Mouse (Mus musculus): ENCODE measurements around the gene Spag7. TPM values are rescaled to one million over a fixed set of nuclear protein-coding genes. Genes with fewer than 3 reads are reported as not detected.

Spag7 gene
- total RNA-seq (2021), result 100 to 1,000 TPM; 131 to 133 TPM
- long read RNA-seq, experiment 1, transcript Spag7-201 (7 exons, 1,159 nt), result major isoform, 96 of 104 reads
- long read RNA-seq, experiment 1, partial matches to known transcripts, result 0 of 104 reads
- long read RNA-seq, experiment 1, other reads (novel, unspliced or antisense), result 8 of 104 reads
- long read RNA-seq, experiment 2, transcript Spag7-201 (7 exons, 1,159 nt), result major isoform, 96 of 99 reads
- long read RNA-seq, experiment 2, partial matches to known transcripts, result 1 of 99 reads
- long read RNA-seq, experiment 2, other reads (novel, unspliced or antisense), result 2 of 99 reads

- peak; percentile 89 for DNase-seq
Measured at GRCm38 (mm10) chr11:70668771-70669505, at the start of gene Spag7. Spag7 (minus strand) TSS chr11:70669416.

GRCm38 (mm10) chr11:70718481-70718880 lies 49.3 kb upstream of the Spag7 start:
- no peak for DNase-seq

GRCm38 (mm10) chr11:70715832-70716231 lies 46.6 kb upstream of the Spag7 start:
- no peak for DNase-seq

- no peak for DNase-seq
Measured at GRCm38 (mm10) chr11:70713222-70713621, 44.0 kb upstream of the Spag7 start.

DNA sequence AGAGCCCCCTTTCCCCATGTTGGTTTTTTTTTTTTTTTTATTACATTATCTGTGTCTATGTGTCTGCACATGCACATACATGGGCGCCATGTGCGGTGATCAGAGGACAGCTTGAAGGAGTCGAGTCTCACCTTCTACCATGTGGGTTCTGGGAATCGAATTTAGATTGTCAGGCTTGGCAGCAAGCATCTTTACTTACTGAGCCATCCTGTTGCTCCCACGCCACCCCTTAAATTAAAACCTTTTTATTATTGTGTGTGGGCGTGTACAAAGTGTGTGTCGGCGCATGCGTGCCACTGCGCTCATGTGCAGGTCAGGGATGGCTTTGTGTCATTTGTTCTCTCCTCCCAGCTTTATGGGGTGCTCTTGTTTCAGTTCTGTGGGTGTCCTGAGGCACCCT lies 41.8 kb upstream of the Spag7 start:
- DNase-seq, result no peak

DNA sequence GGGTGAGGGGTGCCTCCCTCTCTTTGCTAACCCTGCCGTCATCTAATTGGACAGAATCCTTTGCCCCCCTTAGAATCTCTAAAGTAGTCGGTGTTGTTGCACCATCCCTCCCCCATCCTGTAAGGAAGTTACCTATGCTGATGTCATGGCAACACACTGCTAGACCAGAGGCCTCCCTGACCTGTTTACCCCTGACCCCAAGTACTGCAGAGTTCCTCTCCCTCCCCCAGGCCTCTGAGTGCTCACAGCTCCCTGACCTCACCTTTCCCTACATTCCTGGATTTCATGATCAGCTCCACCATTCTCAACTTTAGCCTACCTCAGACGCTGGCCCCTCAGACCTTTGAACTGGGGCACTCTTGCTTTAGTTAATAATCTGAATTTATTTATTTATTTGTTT lies 36.9 kb upstream of the Spag7 start:
- DNase-seq, result no peak

DNA sequence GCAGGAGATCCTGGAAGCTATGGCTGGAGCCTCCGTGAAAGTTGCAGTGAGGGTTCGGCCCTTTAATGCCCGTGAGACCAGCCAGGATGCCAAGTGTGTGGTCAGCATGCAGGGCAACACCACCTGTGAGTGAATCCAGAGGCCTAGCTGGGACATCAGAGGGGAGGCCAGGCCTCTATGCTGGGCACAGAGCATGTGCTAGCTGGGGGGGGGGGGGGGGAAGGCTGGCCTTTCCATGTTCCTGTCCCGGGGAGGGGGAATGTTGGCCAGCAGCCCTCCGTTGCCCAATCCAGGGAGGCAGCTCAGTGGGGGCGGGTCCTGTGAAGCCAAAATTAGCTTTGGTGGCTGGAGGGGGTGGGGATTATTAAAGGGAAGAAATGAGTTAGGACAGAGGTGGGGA lies 33.6 kb upstream of the Spag7 start:
- peak; percentile 41 for DNase-seq

DNA sequence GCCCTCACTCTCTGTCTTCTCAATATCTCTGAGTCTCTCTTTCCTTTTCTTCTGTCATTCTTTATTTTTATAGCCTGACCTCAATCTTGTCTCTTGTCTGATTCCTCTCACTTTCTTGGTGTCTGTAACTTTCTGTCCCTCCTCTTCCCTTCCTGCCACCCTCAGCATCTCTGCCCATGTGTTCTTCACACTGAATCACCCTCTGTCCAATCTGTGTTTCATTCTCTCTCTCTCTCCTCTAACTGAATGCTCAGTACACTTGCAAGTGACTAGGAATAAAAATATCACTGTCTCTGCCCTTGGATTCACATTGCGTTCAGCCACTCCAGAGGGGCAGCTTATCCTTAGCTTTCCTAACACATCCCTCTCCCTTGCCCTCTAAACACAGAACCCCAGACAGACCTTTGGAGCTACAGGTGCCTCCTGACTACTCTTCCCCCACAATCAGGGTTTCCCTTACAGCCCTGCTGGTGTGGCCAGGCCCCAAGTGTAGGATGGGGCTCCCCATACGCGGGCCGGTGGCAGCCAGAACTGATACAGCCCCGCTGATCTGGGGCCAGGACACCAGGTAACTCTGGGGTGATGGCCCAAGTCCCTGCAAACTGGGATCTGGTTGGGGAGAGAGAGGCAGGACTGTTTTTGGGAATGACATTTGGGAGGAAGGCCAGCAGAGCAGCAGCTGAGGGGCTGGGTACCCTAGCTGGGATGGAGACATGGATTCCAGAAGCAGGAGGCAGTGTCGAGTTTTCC lies 32.9 kb upstream of the Spag7 start:
- DNase-seq, result no peak

DNA sequence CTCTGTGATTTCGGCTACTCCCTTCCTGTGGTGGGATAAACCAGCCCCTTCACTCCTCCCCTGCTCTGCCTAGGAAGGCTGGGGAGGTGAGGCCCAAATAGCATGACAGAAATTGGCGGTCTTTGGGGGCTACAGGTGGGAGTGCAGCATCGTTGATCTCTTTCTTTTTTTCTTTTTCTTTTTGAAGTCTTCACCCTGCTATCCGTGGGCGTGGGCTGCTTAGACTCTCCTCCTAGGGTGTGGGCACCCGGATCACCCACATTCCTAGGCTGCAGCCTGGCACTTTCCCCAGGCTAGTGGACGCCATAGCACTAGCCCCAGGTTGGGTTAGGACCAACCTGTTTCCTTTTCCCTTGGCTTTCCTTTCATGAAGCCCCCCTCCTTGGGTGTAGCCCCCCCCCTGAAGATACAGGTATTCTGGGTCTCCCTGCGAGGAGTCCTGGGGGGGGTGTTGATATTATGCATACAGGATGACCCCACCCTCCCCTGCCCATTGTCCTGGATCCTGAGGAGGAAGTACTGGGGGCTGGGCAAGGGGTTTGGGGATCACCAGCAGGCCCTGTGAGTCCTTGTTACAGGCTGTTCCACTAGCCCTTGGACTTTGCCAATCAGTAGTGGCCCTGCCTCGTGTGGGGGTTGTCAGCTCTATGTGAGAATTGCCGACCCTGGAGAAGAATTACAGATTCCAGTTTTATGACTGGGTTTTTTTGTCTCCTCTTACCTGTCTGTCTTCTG lies 32.2 kb upstream of the Spag7 start:
- no peak for DNase-seq

GRCm38 (mm10) chr11:70700613-70701012 lies 31.4 kb upstream of the Spag7 start:
- DNase-seq, result peak; percentile 81

- peak; percentile 98 for DNase-seq
Measured at GRCm38 (mm10) chr11:70699722-70700556, 30.7 kb upstream of the Spag7 start, which contains the start of the genes Inca1 and Kif1c. Inca1 (minus strand) TSS chr11:70700155. Kif1c (plus strand) TSS chr11:70700548.

DNA sequence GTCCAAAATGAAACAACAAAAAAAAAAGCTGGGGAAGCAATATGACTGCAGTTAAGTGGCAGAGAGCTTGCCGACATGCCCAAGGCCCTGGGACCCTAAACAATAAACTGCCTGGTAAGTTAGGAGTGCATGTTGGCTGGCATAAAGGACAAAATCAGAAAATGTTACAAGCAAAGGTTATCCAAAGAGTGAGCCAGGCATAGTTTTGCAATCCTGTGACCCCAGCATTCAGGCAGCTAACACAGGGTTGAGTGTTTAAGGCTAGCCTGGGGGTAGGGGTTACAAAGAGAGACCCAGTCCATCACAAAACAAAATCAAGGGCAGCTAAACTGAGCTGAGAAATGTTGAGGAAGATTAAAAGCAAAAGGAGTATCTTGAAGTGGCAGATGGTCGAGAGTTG lies 29.8 kb upstream of the Spag7 start:
- DNase-seq, result no peak

- DNase-seq, result no peak
Measured at GRCm38 (mm10) chr11:70697376-70697775, 28.2 kb upstream of the Spag7 start.

DNA sequence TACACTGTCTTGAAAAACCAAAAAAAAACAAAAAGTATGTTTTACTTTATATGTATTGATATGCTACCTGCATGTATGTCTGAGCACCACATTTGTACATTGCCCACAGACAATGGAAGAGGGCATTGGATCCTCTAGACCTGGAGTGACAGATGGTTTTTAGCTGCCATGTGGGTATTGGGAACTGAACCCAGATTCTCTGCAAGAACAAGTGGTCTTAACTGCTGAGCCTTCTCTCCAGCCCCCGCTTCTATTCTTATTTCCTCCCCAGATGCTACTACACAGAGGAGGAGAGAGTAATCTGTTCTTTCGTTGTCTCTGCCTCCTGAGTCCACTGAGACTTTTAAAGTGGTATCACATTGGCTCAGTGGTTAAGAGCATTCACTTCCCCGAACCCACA lies 24.3 kb upstream of the Spag7 start:
- no peak for DNase-seq

DNA sequence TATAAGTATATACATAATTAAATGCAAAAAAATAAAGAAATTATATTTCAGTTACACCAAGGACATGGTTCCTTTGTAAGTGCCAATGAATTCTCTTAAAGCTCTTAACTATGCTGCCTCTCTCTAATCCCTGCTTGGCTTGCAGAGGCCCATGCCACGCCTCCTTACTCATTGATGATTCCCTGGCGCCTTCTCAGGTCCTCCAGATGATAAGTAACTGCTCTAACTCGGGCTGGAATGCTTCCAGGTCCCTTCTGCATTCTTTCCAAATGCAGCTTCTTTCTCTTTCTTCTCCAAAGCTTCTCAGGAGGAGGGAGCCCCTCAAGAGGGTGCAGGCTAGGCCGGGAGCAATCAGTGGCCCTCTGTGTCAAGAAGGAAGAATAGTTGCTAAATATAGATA lies 20.4 kb upstream of the Spag7 start:
- DNase-seq, result no peak

DNA sequence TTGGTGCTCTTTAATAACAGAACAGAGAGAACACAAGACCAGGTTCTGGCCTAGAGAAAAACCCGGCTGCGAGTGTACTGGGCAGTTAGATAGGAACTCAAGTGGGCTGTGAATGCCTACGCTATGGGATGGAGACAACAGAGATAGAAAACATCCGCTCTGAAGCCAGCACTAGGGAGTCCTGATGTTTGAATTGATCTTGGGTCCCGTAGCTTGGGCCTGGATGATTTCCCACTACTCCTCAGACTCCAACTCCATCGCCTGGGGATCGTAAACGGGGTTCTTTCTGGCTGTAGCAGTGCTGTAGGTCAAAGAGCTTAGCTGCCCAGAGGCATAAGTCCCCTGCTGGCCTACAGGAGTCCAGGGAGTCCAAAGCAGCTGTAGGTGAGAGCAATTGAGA lies 19.2 kb upstream of the Spag7 start:
- no peak for DNase-seq

GRCm38 (mm10) chr11:70687601-70688199 lies 18.5 kb upstream of the Spag7 start, which contains the start of gene Camta2:
Camta2 (minus strand) TSS chr11:70688105.
- peak; percentile 90 for DNase-seq

GRCm38 (mm10) chr11:70686901-70687566 lies 17.8 kb upstream of the Spag7 start:
- peak; percentile 47 for DNase-seq

- DNase-seq, result no peak
Measured at GRCm38 (mm10) chr11:70683640-70684039, 14.4 kb upstream of the Spag7 start.

DNA sequence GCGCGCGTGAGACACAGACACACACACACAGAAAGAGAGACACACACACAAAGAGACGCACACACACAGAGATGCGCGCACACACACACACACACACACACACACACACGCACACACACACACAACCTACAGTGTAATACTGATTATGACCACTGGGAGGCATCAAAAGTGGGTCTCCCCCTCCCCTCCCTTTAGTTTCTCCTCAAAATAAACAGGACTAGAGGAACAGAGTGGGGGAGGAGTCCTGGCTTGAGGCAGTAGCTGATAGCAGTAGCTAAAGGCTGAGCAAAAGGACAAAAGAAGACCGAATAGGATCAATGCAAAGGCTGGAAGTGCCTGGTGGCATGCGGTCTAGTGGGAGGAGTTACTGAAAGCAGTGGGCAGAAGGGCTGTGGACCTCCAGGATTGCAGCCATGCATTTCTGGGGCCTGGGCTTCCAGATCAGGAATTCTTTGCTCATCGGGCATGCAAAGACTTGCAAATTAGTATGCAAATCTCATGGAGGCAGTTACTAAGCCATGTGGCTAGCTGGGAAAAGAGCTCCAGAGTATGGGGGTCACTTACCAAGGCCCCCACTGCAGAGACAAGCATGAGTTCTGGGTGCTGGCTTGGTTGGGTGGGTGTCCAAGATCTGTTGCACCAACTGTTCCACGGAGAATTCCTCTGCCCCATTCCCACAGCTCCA lies 12.8 kb upstream of the Spag7 start:
- no peak for DNase-seq
